Mouse (Mus musculus): Measurements from ENCODE around the gene Rgs21. TPM values are rescaled to one million over a fixed set of nuclear protein-coding genes. Genes with fewer than 3 reads are reported as not detected.

The Rgs21 gene
- polyA plus RNA-seq, 1 experiment from 2014 or later: not detected

DNA sequence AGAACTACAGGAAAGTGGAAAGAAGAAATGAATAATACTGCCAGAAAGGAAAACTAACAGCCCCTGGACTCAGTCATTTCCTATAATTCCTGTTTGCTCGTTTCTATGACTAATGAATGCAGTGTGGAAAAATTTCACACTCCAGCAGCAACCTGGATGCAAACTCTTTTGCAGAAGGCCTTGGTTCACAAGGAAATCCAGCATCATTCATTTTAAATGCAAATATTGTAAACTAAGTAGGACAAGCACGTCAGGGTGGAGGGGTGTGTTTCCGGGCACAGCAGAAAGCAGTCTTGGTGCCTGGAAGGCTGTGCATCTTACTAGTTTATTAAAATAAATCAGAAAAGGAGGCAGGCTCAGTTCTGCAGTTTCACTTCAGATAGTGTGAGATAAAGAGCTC, 69.4 kb downstream of the Rgs21 start:
- WGBS: 58% methylated on average over 3 of the region's 3 CpGs
- H3K4me3 ChIP-seq: no peak overlapping the region
- no peaks in the 10 kb centered on the region for H3K27me3 ChIP-seq (ENCODE audit: poor library complexity, severe bottlenecking)
- H3K4me1 ChIP-seq: no peaks in the 10 kb centered on the region
- no peak for DNase-seq (ENCODE audit: extremely low spot score, low spot score)
- no peak overlapping the region for H3K27ac ChIP-seq
- H3K36me3 ChIP-seq (replicated peaks): no peaks in the 10 kb centered on the region
- no peaks in the 10 kb centered on the region for H3K9me3 ChIP-seq

GRCm38 (mm10) chr1:144493336-144493735, 74.1 kb downstream of the Rgs21 start:
- H3K4me3 ChIP-seq: no peak overlapping the region
- H3K9me3 ChIP-seq: no peaks in the 10 kb centered on the region
- H3K27ac ChIP-seq: no peak overlapping the region
- H3K36me3 ChIP-seq (replicated peaks): no peaks in the 10 kb centered on the region
- 96% methylated on average over 1 of the region's 1 CpGs for WGBS
- no peak for DNase-seq (ENCODE audit: extremely low spot score, low spot score)
- H3K4me1 ChIP-seq: no peaks in the 10 kb centered on the region
- H3K27me3 ChIP-seq (ENCODE audit: poor library complexity, severe bottlenecking): no peaks in the 10 kb centered on the region

GRCm38 (mm10) chr1:144488223-144488835, 79.1 kb downstream of the Rgs21 start:
- Histone ChIP-seq H3K4me1 (no peaks in the 10 kb centered on the region), H3K27me3 (ENCODE audit: poor library complexity, severe bottlenecking) (no peaks in the 10 kb centered on the region), H3K27ac (no peak overlapping the region), H3K36me3 (replicated peaks) (no peaks in the 10 kb centered on the region), H3K4me3 (no peak overlapping the region), H3K9me3 (no peaks in the 10 kb centered on the region)
- DNase-seq (ENCODE audit: extremely low spot score, low spot score): no peak
- WGBS: 93% methylated on average over 5 of the region's 5 CpGs

Other genes starting within 250 kb of the Rgs21 start
- 1.2 TPM in 2 replicates for gene Rgs18, start 207.8 kb upstream of the Rgs21 start, polyA plus RNA-seq (2016; fragmentation: Nextera tagmentation; extraction: Ambion mirVana)

All from forebrain, embryonic 10.5 days (tissue).